ENCODE assay signal across 8 mouse cellular contexts in genomic region chr13:109926277-109926920, GRCm38 (mm10).
DNase-seq lines count a peak whose midpoint lies in the region; ATAC-seq and TF ChIP-seq lines count a peak whose summit lies in the region.

No protein-coding gene starts in this region.

- H3K27me3 ChIP-seq in liver, embryonic 16.5 days (ENCODE audit: control insufficient read depth, insufficient read depth, low read depth, low read length): no peaks in the 10 kb centered on the region

- peaks cover 2% of the 10 kb centered on the region; the same call in 1 of the 2 replicates for H3K4me1 ChIP-seq in liver, embryonic 16.5 days (ENCODE audit: control insufficient read depth, low read depth, low read length)
- H3K4me1 ChIP-seq in olfactory bulb, adult 2 months (ENCODE audit: control insufficient read depth, insufficient read depth, low read length): peaks cover 9% of the 10 kb centered on the region

- no peaks in the 10 kb centered on the region for H3K9me3 ChIP-seq in liver, embryonic 16.5 days (replicated peaks; ENCODE audit: control insufficient read depth, low read length)

- H3K27ac ChIP-seq in layer of hippocampus, adult 2 months: peak overlapping the region; percentile 71
- no peak overlapping the region for H3K27ac ChIP-seq in liver, embryonic 16.5 days (ENCODE audit: low read length)
- H3K27ac ChIP-seq in olfactory bulb, adult 2 months (ENCODE audit: insufficient read depth, low read depth, low read length): peak overlapping the region; percentile 61

- ATAC-seq in liver, embryonic 16.5 days (ENCODE audit: low read depth): 0 out of 2 replicates have a peak, but pooled peaks have one; percentile 30

- no peak for TF ChIP-seq POLR2A in olfactory bulb, adult 2 months (IDR thresholded peaks at IDR 0.05; ENCODE audit: insufficient read depth, low read depth, low read length)

- TF ChIP-seq CTCF in layer of hippocampus, adult 2 months (conservative IDR thresholded peaks at IDR 0.05): no peak
- TF ChIP-seq CTCF in olfactory bulb, adult 2 months (IDR thresholded peaks at IDR 0.05; ENCODE audit: insufficient read depth, low read depth, low read length): no peak

- intact Hi-C loops in heart, postnatal 25 days (cut with DNase I): no loop called here

- H3K9ac ChIP-seq in liver, embryonic 16.5 days (ENCODE audit: low read depth, low read length): no peak overlapping the region

- peak; percentile 96 for DNase-seq in heart, adult 11 months
- no peak for DNase-seq in heart, postnatal 25 days (ENCODE audit: low spot score)
- peak; percentile 95 for DNase-seq in brain, embryonic 18.5 days (ENCODE audit: low read depth, low spot score)
- DNase-seq in frontal cortex, postnatal 10 days (ENCODE audit: low spot score in 2 of 2): peak; percentile 85 to 91
- peak; percentile 76 to 93 for DNase-seq in layer of hippocampus, adult 2 months (ENCODE audit: low spot score in 2 of 2)
- DNase-seq in gastrocnemius, adult 8-10 months (ENCODE audit: low spot score in 2 of 2): no peak

- WGBS in liver, embryonic 16.5 days (ENCODE audit: insufficient replicate concordance): 18% methylated on average over 15 of the region's 15 CpGs
- WGBS in olfactory bulb, adult 2 months: 7% methylated on average over 15 of the region's 15 CpGs

- H3K36me3 ChIP-seq in liver, embryonic 16.5 days (ENCODE audit: control insufficient read depth, insufficient read depth): no peaks in the 10 kb centered on the region

- no peak overlapping the region for H3K4me2 ChIP-seq in liver, embryonic 16.5 days (ENCODE audit: low read depth, low read length)

- peak overlapping the region; percentile 56 for H3K4me3 ChIP-seq in layer of hippocampus, adult 2 months
- H3K4me3 ChIP-seq in liver, embryonic 16.5 days (ENCODE audit: low read depth, low read length): no peak overlapping the region
- H3K4me3 ChIP-seq in olfactory bulb, adult 2 months (ENCODE audit: insufficient read depth, low read depth, low read length): peak overlapping the region; percentile 40

Comparison
In these comparisons a context has a peak if more than half of its experiments do, and no peak if none do; other contexts are left out.
1. DNase-seq: peak in heart, adult 11 months (single experiment), brain, embryonic 18.5 days (single experiment), frontal cortex, postnatal 10 days (2 of 2) and layer of hippocampus, adult 2 months (2 of 2); none in heart, postnatal 25 days (single experiment) and gastrocnemius, adult 8-10 months (0 of 2).